Mouse (Mus musculus) urinary bladder, postnatal 14 days (tissue): ENCODE measurements around the gene Gm9918.

Experiments used
- DNase-seq: peaks from one replicate; pipeline ENCODE4 v3.0.0; 2021; ENCODE audit warnings: low spot score

The Gm9918 gene

DNA sequence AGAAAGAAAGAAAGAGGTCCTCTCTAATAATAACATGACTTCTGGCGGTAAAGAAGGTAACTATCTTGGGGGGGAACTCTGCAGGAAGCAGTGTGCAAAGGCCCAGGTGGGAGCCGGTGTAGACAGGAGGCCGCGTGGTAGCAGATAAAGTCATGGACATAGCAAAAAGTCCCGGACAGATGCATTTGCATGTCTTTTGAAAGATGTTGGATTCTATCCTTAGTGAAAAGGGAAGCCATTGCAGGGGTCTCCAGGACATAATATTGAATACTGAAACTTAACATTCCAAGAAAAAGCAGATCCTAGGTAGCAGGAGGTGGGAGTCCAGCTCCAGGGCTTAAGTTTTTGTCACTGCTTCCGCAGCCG, 8.3 kb downstream of the Gm9918 start:
- DNase-seq, result no peak

GRCm38 (mm10) chr15:102279092-102279782, 8.9 kb downstream of the Gm9918 start, which contains the start of gene Mfsd5:
Mfsd5 (plus strand) TSS chr15:102279454.
- peak; percentile 87 for DNase-seq

- DNase-seq, result peak; percentile 34
Observed at GRCm38 (mm10) chr15:102279783-102280520, 9.6 kb downstream of the Gm9918 start.

- DNase-seq, result no peak
Observed at GRCm38 (mm10) chr15:102280623-102281022, 10.3 kb downstream of the Gm9918 start.

DNA sequence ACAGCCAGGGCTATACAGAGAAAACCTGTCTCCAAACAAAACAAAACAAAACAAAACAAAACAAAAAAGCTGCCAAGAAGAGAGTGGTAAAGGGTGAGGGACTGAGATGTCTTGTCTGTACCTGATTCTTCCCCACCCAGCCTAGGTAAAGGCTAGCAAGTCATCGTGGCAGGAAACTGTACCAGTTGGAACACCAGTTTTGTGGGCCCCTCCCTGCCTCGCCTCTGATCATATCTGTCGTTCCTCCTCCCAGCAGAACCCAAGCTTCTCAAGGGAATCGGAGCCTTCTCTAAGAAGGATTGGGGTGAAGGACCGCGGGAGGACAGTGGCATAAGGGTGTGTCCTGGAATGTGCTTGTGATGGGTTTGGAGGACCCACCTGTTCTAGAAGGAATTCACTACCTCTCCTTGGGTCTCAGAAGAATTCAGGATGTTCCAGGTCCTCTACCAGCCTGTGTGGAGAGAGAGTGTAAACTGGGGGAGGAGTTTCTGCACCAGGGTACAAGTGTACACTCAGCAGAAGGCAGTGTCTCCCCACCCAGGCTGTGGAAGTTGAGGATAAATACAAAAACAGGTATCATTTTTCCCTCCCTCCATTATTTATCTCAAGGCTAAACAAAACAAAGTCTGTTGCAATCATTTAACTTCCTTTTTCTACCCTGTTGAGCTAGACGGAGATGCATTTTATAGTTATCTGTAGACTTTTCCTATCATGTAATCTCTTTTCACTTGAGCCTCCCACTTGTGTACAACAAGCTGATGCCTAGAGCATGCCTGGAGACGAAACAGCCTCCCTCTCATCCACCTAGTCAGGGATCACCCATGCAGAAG, 12.3 kb downstream of the Gm9918 start:
- DNase-seq, result peak; percentile 73

DNA sequence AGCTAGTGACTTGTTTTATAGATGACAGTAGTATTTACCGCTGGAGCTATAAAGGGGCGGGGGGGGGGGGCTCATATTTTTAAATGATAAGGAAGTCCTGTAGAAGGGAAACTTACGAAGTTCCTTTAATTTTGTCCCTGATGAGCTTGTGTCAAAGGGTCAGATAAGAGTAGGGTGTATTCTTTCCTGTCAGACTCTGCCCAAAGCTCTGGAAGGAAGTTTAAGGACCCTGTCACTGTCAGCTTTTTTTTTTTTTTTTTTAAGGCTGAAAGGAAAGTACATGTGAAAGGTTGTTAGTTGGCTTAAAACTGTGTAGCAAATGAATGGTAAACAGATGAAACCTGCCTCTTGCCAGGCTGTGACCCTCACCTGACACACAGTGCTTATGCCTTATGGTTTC, 13.3 kb downstream of the Gm9918 start:
- DNase-seq, result no peak

GRCm38 (mm10) chr15:102287395-102287794, 17.0 kb downstream of the Gm9918 start:
- DNase-seq, result peak; percentile 41

GRCm38 (mm10) chr15:102295633-102296367, 25.4 kb downstream of the Gm9918 start, which contains the start of gene Espl1:
Espl1 (plus strand) TSS chr15:102296266.
- peak; percentile 94 for DNase-seq

DNA sequence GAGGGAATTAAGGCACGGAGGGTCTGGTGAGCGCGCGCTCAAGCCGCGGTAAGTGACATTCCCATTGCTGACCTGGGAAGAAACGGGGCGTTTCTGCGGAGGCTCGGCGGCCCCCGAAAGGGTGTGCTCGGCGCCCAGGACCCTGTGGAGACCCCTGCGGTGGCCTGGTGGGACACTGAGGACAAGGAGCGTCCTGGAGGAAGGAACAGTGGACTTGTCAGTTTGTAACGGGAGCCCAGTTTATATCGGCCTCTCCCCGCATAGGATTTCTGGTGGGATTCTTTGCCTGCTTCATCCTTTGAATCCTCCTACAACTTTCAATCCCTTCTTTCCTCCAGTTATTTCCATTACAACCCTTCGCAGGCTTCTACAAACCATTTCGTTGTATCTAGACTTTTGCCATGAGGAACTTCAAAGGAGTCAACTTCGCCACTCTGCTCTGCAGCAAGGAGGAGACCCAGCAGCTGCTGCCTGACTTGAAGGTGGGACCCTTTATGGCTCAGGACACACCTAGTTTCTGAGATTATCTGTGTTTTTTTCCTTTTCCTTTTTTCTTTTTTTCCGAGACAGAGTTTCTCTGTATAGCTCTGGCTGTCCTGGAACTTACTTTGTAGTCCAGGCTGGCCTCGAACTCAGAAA, 26.1 kb downstream of the Gm9918 start:
- no peak for DNase-seq

- no peak for DNase-seq
Observed at GRCm38 (mm10) chr15:102302542-102302941, 32.2 kb downstream of the Gm9918 start.

GRCm38 (mm10) chr15:102308717-102309116, 38.4 kb downstream of the Gm9918 start:
- DNase-seq, result no peak

- peak; percentile 50 for DNase-seq
Observed at GRCm38 (mm10) chr15:102310074-102310845, 39.9 kb downstream of the Gm9918 start.

GRCm38 (mm10) chr15:102311489-102311888, 41.1 kb downstream of the Gm9918 start:
- DNase-seq, result no peak

- no peak for DNase-seq
Observed at GRCm38 (mm10) chr15:102315292-102315691, 44.9 kb downstream of the Gm9918 start.

DNA sequence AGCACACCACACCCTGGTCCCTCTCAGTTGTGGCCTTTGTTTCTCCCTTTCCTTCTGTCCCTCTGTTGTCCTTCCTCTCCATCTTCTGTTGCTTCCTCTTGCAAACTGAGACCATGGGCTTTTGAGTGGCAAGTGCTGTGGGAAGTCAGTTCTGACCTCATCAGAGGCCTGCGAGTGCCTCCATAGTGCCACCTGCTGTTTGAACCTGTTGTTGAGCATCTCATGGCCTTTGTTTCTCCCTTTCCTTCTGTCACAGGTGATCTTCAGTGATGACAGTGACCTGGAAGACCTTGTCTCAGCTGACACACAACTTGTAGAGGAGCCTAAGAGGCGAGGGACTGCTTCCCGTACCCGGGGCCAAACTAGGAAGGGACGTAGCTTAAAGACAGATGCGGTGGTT, 45.9 kb downstream of the Gm9918 start:
- peak; percentile 72 for DNase-seq
